In genomic region chr6:35271094-35271855, GRCm38 (mm10) we compare ENCODE assay signal across 16 mouse cellular contexts. TPM values are rescaled to one million over a fixed set of nuclear protein-coding genes. Genes with fewer than 3 reads are reported as not detected.
DNase-seq lines count a peak whose midpoint lies in the region; ATAC-seq and TF ChIP-seq lines count a peak whose summit lies in the region.
"Had no signal": no experiment of that assay in that cellular context is flagged by ENCODE, and none has a peak within 500 bp of the region (broad histone marks: within the 10 kb centered on the region; RNA-seq: fewer than 3 reads in every experiment).

No protein-coding gene starts in this region.

- no peaks in the 10 kb centered on the region for H3K9me3 ChIP-seq in hindbrain, embryonic 15.5 days
- H3K9me3 ChIP-seq in hindbrain, embryonic 11.5 days (ENCODE audit: control insufficient read depth, low read length) = no peaks in the 10 kb centered on the region
- H3K9me3 ChIP-seq in neural tube, embryonic 14.5 days (ENCODE audit: control insufficient read depth, low read length) = no peaks in the 10 kb centered on the region; the same call in 1 of the 2 replicates
- H3K9me3 ChIP-seq in midbrain, postnatal 0 days (ENCODE audit: low read length) = no peaks in the 10 kb centered on the region
- H3K9me3 ChIP-seq: embryonic facial prominence, embryonic 13.5 days; heart, embryonic 13.5 days; liver, embryonic 13.5 days; neural tube, embryonic 13.5 days had no signal

- H3K4me1 ChIP-seq in hindbrain, embryonic 15.5 days (replicated peaks) = no peaks in the 10 kb centered on the region
- no peaks in the 10 kb centered on the region for H3K4me1 ChIP-seq in hindbrain, embryonic 11.5 days (replicated peaks; ENCODE audit: control insufficient read depth, insufficient read depth, low read length)
- H3K4me1 ChIP-seq in neural tube, embryonic 14.5 days (ENCODE audit: control insufficient read depth, insufficient read depth, low read length) = no peaks in the 10 kb centered on the region
- no peaks in the 10 kb centered on the region for H3K4me1 ChIP-seq in midbrain, postnatal 0 days (ENCODE audit: insufficient read depth, low read length)
- H3K4me1 ChIP-seq: embryonic facial prominence, embryonic 13.5 days had no signal

- no peak overlapping the region for H3K4me2 ChIP-seq in hindbrain, embryonic 15.5 days
- no peak overlapping the region for H3K4me2 ChIP-seq in hindbrain, embryonic 11.5 days (replicated peaks; ENCODE audit: low read depth, low read length)
- no peak overlapping the region for H3K4me2 ChIP-seq in neural tube, embryonic 14.5 days (ENCODE audit: low read depth, low read length)
- no peak overlapping the region for H3K4me2 ChIP-seq in midbrain, postnatal 0 days (ENCODE audit: low read depth, low read length, poor library complexity, severe bottlenecking)
- H3K4me2 ChIP-seq: embryonic facial prominence, embryonic 13.5 days; heart, embryonic 13.5 days; liver, embryonic 13.5 days; neural tube, embryonic 13.5 days had no signal

- WGBS in hindbrain, embryonic 15.5 days = 64% methylated on average over 12 of the region's 12 CpGs
- WGBS in hindbrain, embryonic 11.5 days = 94% methylated on average over 12 of the region's 12 CpGs
- 76% methylated on average over 12 of the region's 12 CpGs for WGBS in neural tube, embryonic 14.5 days
- 69% methylated on average over 12 of the region's 12 CpGs for WGBS in midbrain, postnatal 0 days

- no peak for TF ChIP-seq CTCF in midbrain, postnatal 0 days (IDR thresholded peaks at IDR 0.05)

- DNase-seq in hindbrain, embryonic 11.5 days (ENCODE audit: low spot score) = no peak
- DNase-seq in neural tube, embryonic 10.5 days (ENCODE audit: extremely low spot score, low spot score) = no peak
- peak; percentile 33 for DNase-seq in cerebellum, adult 9-11 months
- DNase-seq in midbrain, postnatal 0 days (ENCODE audit: low spot score) = peak; percentile 56
- no peak for DNase-seq in left cerebral cortex, postnatal 25 days (ENCODE audit: low spot score in 2 of 2)
- DNase-seq: adrenal gland, adult 2 months; kidney, postnatal 36 days; liver, embryonic 13.5 days had no signal

- no peak overlapping the region for H3K4me3 ChIP-seq in hindbrain, embryonic 15.5 days
- no peak overlapping the region for H3K4me3 ChIP-seq in hindbrain, embryonic 11.5 days (ENCODE audit: low read depth, low read length)
- no peak overlapping the region for H3K4me3 ChIP-seq in neural tube, embryonic 14.5 days (ENCODE audit: low read depth, low read length)
- H3K4me3 ChIP-seq in midbrain, postnatal 0 days (ENCODE audit: low read depth, low read length) = no peak overlapping the region
- H3K4me3 ChIP-seq: embryonic facial prominence, embryonic 13.5 days; heart, embryonic 13.5 days; liver, embryonic 13.5 days; megakaryocyte, embryonic 14.5 days; neural tube, embryonic 13.5 days had no signal

- no peak overlapping the region for H3K9ac ChIP-seq in hindbrain, embryonic 15.5 days
- no peak overlapping the region for H3K9ac ChIP-seq in hindbrain, embryonic 11.5 days (ENCODE audit: low read depth, low read length)
- no peak overlapping the region for H3K9ac ChIP-seq in neural tube, embryonic 14.5 days (replicated peaks; ENCODE audit: low read depth, low read length)
- H3K9ac ChIP-seq in midbrain, postnatal 0 days (replicated peaks; ENCODE audit: low read length, poor library complexity, severe bottlenecking) = no peak overlapping the region
- H3K9ac ChIP-seq: embryonic facial prominence, embryonic 13.5 days; heart, embryonic 13.5 days; liver, embryonic 13.5 days; neural tube, embryonic 13.5 days had no signal

- no peak overlapping the region for H3K27ac ChIP-seq in hindbrain, embryonic 15.5 days (replicated peaks)
- H3K27ac ChIP-seq in hindbrain, embryonic 11.5 days (ENCODE audit: low read depth, low read length) = no peak overlapping the region
- no peak overlapping the region for H3K27ac ChIP-seq in neural tube, embryonic 14.5 days (ENCODE audit: low read depth, low read length)
- no peak overlapping the region for H3K27ac ChIP-seq in midbrain, postnatal 0 days (ENCODE audit: low read depth, low read length)
- H3K27ac ChIP-seq: embryonic facial prominence, embryonic 13.5 days; heart, embryonic 13.5 days; liver, embryonic 13.5 days; neural tube, embryonic 13.5 days had no signal

- intact Hi-C loops in left cerebral cortex, postnatal 25 days (cut with DNase I) = no loop called here

- H3K36me3 ChIP-seq in hindbrain, embryonic 15.5 days = no peaks in the 10 kb centered on the region
- no peaks in the 10 kb centered on the region for H3K36me3 ChIP-seq in hindbrain, embryonic 11.5 days (ENCODE audit: control insufficient read depth, insufficient read depth, low read length)
- H3K36me3 ChIP-seq in neural tube, embryonic 14.5 days (ENCODE audit: control insufficient read depth, insufficient read depth, low read length) = no peaks in the 10 kb centered on the region
- no peaks in the 10 kb centered on the region for H3K36me3 ChIP-seq in midbrain, postnatal 0 days (ENCODE audit: insufficient read depth, low read length)

- H3K27me3 ChIP-seq in hindbrain, embryonic 15.5 days = no peaks in the 10 kb centered on the region
- no peaks in the 10 kb centered on the region for H3K27me3 ChIP-seq in hindbrain, embryonic 11.5 days (ENCODE audit: control insufficient read depth, insufficient read depth, low read length)
- H3K27me3 ChIP-seq in neural tube, embryonic 14.5 days (ENCODE audit: control insufficient read depth, insufficient read depth, low read length) = no peaks in the 10 kb centered on the region
- H3K27me3 ChIP-seq in midbrain, postnatal 0 days (ENCODE audit: insufficient read depth, low read length) = no peaks in the 10 kb centered on the region
- H3K27me3 ChIP-seq: embryonic facial prominence, embryonic 13.5 days; heart, embryonic 13.5 days; liver, embryonic 13.5 days; neural tube, embryonic 13.5 days had no signal

- peak; percentile 72; the same call in 1 of the 2 replicates for ATAC-seq in hindbrain, embryonic 15.5 days (ENCODE audit: low FRiP score, low read depth)
- no peak for ATAC-seq in hindbrain, embryonic 11.5 days (ENCODE audit: low FRiP score)
- ATAC-seq in neural tube, embryonic 14.5 days (ENCODE audit: low read depth) = 0 out of 2 replicates have a peak, but pooled peaks have one; percentile 31
- ATAC-seq in midbrain, postnatal 0 days (ENCODE audit: low FRiP score) = peak; percentile 27; the same call in 1 of the 2 replicates
- ATAC-seq: CD4-positive, CD25-positive, alpha-beta regulatory T cell, adult 4 months; inflammation-experienced regulatory T-cells, adult 6 months had no signal

RNA-seq across cellular contexts. Expression of gene Slc13a4, which starts 36.7 kb away (rescaled TPM):
- polyA plus RNA-seq in hindbrain, embryonic 15.5 days (2015; fragmentation: Nextera tagmentation; extraction: Ambion mirVana) = 7.5 and 10.4 TPM in 2 replicates
- polyA plus RNA-seq in hindbrain, embryonic 11.5 days (2014; fragmentation: Nextera tagmentation; extraction: Ambion mirVana) = 0.40 and 0.59 TPM in 2 replicates
- polyA plus RNA-seq in neural tube, embryonic 14.5 days (2014; fragmentation: Nextera tagmentation; extraction: Ambion mirVana) = 0.15 and 3.1 TPM in 2 replicates
- total RNA-seq in midbrain, postnatal 0 days (2014; rRNA removed) = 17.2 and 19.6 TPM in 2 replicates
- polyA plus RNA-seq in midbrain, postnatal 0 days (2015; fragmentation: Nextera tagmentation; extraction: Ambion mirVana) = 13.6 and 14.3 TPM in 2 replicates
- 10 to 100 TPM; 11.9 to 14.4 TPM for total RNA-seq in left cerebral cortex, postnatal 25 days (2021)

RNA-seq across cellular contexts. Expression of gene Fam180a, which starts 54.7 kb away (rescaled TPM):
- 1.4 and 1.7 TPM in 2 replicates for polyA plus RNA-seq in hindbrain, embryonic 15.5 days (2015; fragmentation: Nextera tagmentation; extraction: Ambion mirVana)
- polyA plus RNA-seq in hindbrain, embryonic 11.5 days (2014; fragmentation: Nextera tagmentation; extraction: Ambion mirVana) = 0.15 TPM in 1 of 2 replicates, not detected in the other
- polyA plus RNA-seq in neural tube, embryonic 14.5 days (2014; fragmentation: Nextera tagmentation; extraction: Ambion mirVana) = 0.93 TPM in 1 of 2 replicates, not detected in the other
- 4.2 and 7.3 TPM in 2 replicates for total RNA-seq in midbrain, postnatal 0 days (2014; rRNA removed)
- polyA plus RNA-seq in midbrain, postnatal 0 days (2015; fragmentation: Nextera tagmentation; extraction: Ambion mirVana) = 4.6 and 5.6 TPM in 2 replicates
- 1 to 10 TPM; 5.0 to 6.6 TPM for total RNA-seq in left cerebral cortex, postnatal 25 days (2021)
- polyA plus RNA-seq: CD4-positive, CD25-positive, alpha-beta regulatory T cell, adult 4 months; inflammation-experienced regulatory T-cells, adult 6 months had no signal

Comparison
In these comparisons a context has a peak if more than half of its experiments do, and no peak if none do; other contexts are left out.
1. DNase-seq: peak in cerebellum, adult 9-11 months (single experiment) and midbrain, postnatal 0 days (single experiment); none in hindbrain, embryonic 11.5 days (single experiment), neural tube, embryonic 10.5 days (single experiment) and left cerebral cortex, postnatal 25 days (0 of 2).